Comparison of ENCODE assay signal across 9 mouse cellular contexts in the genomic region with DNA sequence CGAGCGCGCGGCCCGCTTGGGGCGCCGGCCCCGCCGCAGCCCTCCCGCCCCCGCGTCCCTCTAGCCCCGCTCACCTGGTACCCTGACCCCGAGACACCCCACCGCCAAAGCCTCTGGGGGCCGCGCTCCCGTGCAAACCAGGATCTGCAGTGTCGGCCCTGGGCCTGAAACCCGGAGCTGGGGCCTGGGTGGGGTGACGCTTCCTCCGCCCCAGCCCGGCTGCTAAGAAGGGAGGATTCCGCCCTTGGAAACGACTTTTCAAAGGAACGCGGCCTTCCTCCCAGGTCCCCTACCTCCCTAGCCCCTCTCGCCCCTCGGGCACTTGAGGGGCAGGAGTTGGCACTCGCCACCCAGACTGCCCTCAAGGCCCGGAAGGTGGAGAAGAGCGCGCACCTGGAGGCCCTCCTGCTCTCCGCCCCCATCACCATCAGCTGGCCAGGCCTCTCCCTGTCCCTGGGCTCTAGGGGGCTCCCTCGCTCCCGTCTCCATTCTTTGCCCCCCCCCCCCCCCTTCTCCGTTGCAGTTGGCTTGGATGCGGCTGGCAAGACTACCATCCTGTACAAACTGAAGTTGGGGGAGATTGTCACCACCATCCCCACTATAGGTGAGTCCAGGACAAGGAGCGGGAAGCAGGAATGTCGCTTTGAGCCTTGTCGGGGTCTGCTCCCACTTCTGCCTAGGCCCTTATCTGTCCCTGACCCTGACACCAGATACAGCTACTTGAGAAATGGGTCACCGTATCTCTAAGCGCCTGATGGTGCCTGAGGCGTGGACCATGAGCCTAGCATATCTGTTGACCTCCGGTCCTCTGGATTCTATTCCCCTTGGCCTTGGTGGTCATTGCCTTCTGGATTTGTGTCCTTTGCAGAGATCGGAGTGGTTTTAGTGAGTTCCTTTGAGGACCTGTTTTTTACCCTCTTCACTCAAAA. TPM values are rescaled to one million over a fixed set of nuclear protein-coding genes. Genes with fewer than 3 reads are reported as not detected.
DNase-seq lines count a peak whose midpoint lies in the region; ATAC-seq lines count a peak whose summit lies in the region.
"Had no signal": no experiment of that assay in that cellular context is flagged by ENCODE, and none has a peak within 500 bp of the region (broad histone marks: within the 10 kb centered on the region; RNA-seq: fewer than 3 reads in every experiment).

No protein-coding gene starts in this region.

- H3K36me3 ChIP-seq in forebrain, embryonic 12.5 days (replicated peaks), result peaks cover 11% of the 10 kb centered on the region

- peaks cover 18% of the 10 kb centered on the region for H3K4me1 ChIP-seq in brown adipose tissue, adult 24 weeks (ENCODE audit: control insufficient read depth, insufficient read depth, insufficient read length, low read length)
- peaks cover 36% of the 10 kb centered on the region for H3K4me1 ChIP-seq in forebrain, embryonic 12.5 days

- H3K4me2 ChIP-seq in forebrain, embryonic 12.5 days, result peak overlapping the region; percentile 66

- peak overlapping the region; percentile 93 for H3K4me3 ChIP-seq in brown adipose tissue, adult 24 weeks (ENCODE audit: insufficient read depth, low read depth, low read length)
- peak overlapping the region; percentile 86 for H3K4me3 ChIP-seq in forebrain, embryonic 12.5 days (replicated peaks)

- intact Hi-C loops in heart, postnatal 36 days (cut with DNase I), result loop anchor here (5.0 to 10.0 kb wide), 3 partner anchors 53 to 201 kb away; a partner anchor contains a TSS

- peak; percentile 66 for ATAC-seq in forebrain, embryonic 12.5 days (ENCODE audit: low FRiP score)

- WGBS in forebrain, embryonic 12.5 days, result 12% methylated on average over 41 of the region's 46 CpGs

- peak; percentile 23 for DNase-seq in ES-CJ7 (ENCODE audit: low read depth, low spot score)
- peak; percentile 53 to 75 for DNase-seq in heart, postnatal 36 days
- peak; percentile 35 to 48 for DNase-seq in layer of hippocampus, postnatal 25 days (ENCODE audit: extremely low spot score in 1 of 2, low spot score in 1 of 2)
- peak; percentile 58 for DNase-seq in lung, postnatal 14 days
- peak; percentile 62 for DNase-seq in retina, postnatal 1 day
- peak; percentile 70 for DNase-seq in thymus, postnatal 4 days

- peak overlapping the region; percentile 94 for H3K9ac ChIP-seq in forebrain, embryonic 12.5 days

- no peaks in the 10 kb centered on the region for H3K9me3 ChIP-seq in forebrain, embryonic 12.5 days

- peak overlapping the region; percentile 64 for H3K27ac ChIP-seq in brown adipose tissue, adult 24 weeks (replicated peaks; ENCODE audit: low read depth, low read length)
- H3K27ac ChIP-seq in forebrain, embryonic 12.5 days, result peak overlapping the region; percentile 75

- H3K27me3 ChIP-seq in forebrain, embryonic 12.5 days, result no peaks in the 10 kb centered on the region

RNA-seq across cellular contexts. Expression of a gene that starts 0.7 kb away (rescaled TPM):
- polyA plus RNA-seq in brown adipose tissue, adult 24 weeks (2012; ENCODE audit: insufficient read depth, insufficient read length, missing spikeins), result 65.6 and 67.5 TPM in 2 replicates
- 288 and 291 TPM in 2 replicates for polyA plus RNA-seq in forebrain, embryonic 12.5 days (2016; fragmentation: Nextera tagmentation; extraction: Ambion mirVana)
- total RNA-seq in heart, postnatal 36 days (2021), result 100 to 1,000 TPM; 162 to 164 TPM
- 100 to 1,000 TPM; 327 to 334 TPM for total RNA-seq in layer of hippocampus, postnatal 25 days (2021)

RNA-seq across cellular contexts. Expression of a gene that starts 3.6 kb away (rescaled TPM):
- polyA plus RNA-seq in brown adipose tissue, adult 24 weeks (2012; ENCODE audit: insufficient read depth, insufficient read length, missing spikeins), result not detected in 2 replicates
- polyA plus RNA-seq in forebrain, embryonic 12.5 days (2016; fragmentation: Nextera tagmentation; extraction: Ambion mirVana), result not detected in 2 replicates
- not detected for total RNA-seq in heart, postnatal 36 days (2021)
- not detected for total RNA-seq in layer of hippocampus, postnatal 25 days (2021)
- total RNA-seq: hematopoietic stem cell, adult 5-6 weeks had no signal

RNA-seq across cellular contexts. Expression of a gene that starts 4.2 kb away (rescaled TPM):
- 4.1 and 5.7 TPM in 2 replicates for polyA plus RNA-seq in brown adipose tissue, adult 24 weeks (2012; ENCODE audit: insufficient read depth, insufficient read length, missing spikeins)
- polyA plus RNA-seq in forebrain, embryonic 12.5 days (2016; fragmentation: Nextera tagmentation; extraction: Ambion mirVana), result 14.8 and 16.2 TPM in 2 replicates
- 1 to 10 TPM; 9.4 to 9.5 TPM for total RNA-seq in heart, postnatal 36 days (2021)
- total RNA-seq in layer of hippocampus, postnatal 25 days (2021), result 10 to 100 TPM; 15.4 to 20.6 TPM

RNA-seq across cellular contexts. Expression of a gene that starts 25.1 kb away (rescaled TPM):
- polyA plus RNA-seq in brown adipose tissue, adult 24 weeks (2012; ENCODE audit: insufficient read depth, insufficient read length, missing spikeins), result not detected in 2 replicates
- polyA plus RNA-seq in forebrain, embryonic 12.5 days (2016; fragmentation: Nextera tagmentation; extraction: Ambion mirVana), result 0.14 TPM in 1 of 2 replicates, not detected in the other
- not detected for total RNA-seq in heart, postnatal 36 days (2021)
- total RNA-seq in layer of hippocampus, postnatal 25 days (2021), result not detected
- total RNA-seq: hematopoietic stem cell, adult 5-6 weeks had no signal

RNA-seq across cellular contexts. Expression of a gene that starts 26.2 kb away (rescaled TPM):
- polyA plus RNA-seq in brown adipose tissue, adult 24 weeks (2012; ENCODE audit: insufficient read depth, insufficient read length, missing spikeins), result 6.8 and 11.5 TPM in 2 replicates
- 28.1 and 28.4 TPM in 2 replicates for polyA plus RNA-seq in forebrain, embryonic 12.5 days (2016; fragmentation: Nextera tagmentation; extraction: Ambion mirVana)
- total RNA-seq in heart, postnatal 36 days (2021), result 10 to 100 TPM in 1 of 2 experiments, 1 to 10 TPM in 1; 9.4 to 11.5 TPM
- total RNA-seq in layer of hippocampus, postnatal 25 days (2021), result 10 to 100 TPM; 20.9 to 24.2 TPM

Comparison
In these comparisons a context has a peak if more than half of its experiments do, and no peak if none do; other contexts are left out.
1. Peak in every context shown above with its lines: DNase-seq, ATAC-seq, H3K4me3 ChIP-seq and H3K27ac ChIP-seq.